Mouse (Mus musculus): ENCODE data around the gene Tead1.

GRCm38 (mm10) chr7:112807401-112807751 is 128.3 kb downstream of the Tead1 start:
- TF ChIP-seq CTCF (IDR thresholded peaks at IDR 0.05; ENCODE audit: low read depth) = no peak
- TF ChIP-seq EP300 (IDR thresholded peaks at IDR 0.05; ENCODE audit: low read depth) = no peak

Measured in liver, postnatal 0 days (tissue).